Mouse (Mus musculus) stomach, embryonic 15.5 days (tissue): ENCODE results near the gene Cbx7. TPM values are rescaled to one million over a fixed set of nuclear protein-coding genes. Genes with fewer than 3 reads are reported as not detected.
"Not testable (repeated sequence)": the region's sequence is repeated elsewhere in the genome, so short reads cannot be mapped to it uniquely, and the experiment has no call there.

Experiments used
- ATAC-seq: fragments of 200-750 bp; cut with Nextera tagmentation; 2 replicates; pipeline ENCODE4 v1.8.0; 2017; ENCODE audit warnings: low read depth, moderate number of reproducible peaks, moderate TSS enrichment; ENCODE audit not compliant: insufficient read depth, low FRiP score
- H3K27ac ChIP-seq: fragments of 300-500 bp; sonication (generic); 2 replicates; pipeline ENCODE4 v1.5.1; 2015; ENCODE audit warnings: mild to moderate bottlenecking, inconsistent platforms
- H3K27me3 ChIP-seq: fragments of 300-500 bp; sonication (generic); replicated peaks from 2 replicates; pipeline ENCODE4 v1.6.1; 2015; ENCODE audit warnings: inconsistent platforms
- H3K36me3 ChIP-seq: fragments of 300-500 bp; sonication (generic); 2 replicates; pipeline ENCODE4 v1.6.1; 2015; ENCODE audit warnings: inconsistent platforms
- H3K4me1 ChIP-seq: fragments of 300-500 bp; sonication (generic); 2 replicates; pipeline ENCODE4 v1.6.1; 2015; ENCODE audit warnings: inconsistent platforms
- H3K4me2 ChIP-seq: fragments of 300-500 bp; sonication (generic); 2 replicates; pipeline ENCODE4 v1.6.1; 2015; ENCODE audit warnings: mild to moderate bottlenecking, inconsistent platforms
- H3K4me3 ChIP-seq: fragments of 300-500 bp; sonication (generic); replicated peaks from 2 replicates; pipeline ENCODE4 v1.5.1; 2015; ENCODE audit warnings: inconsistent platforms
- H3K9ac ChIP-seq: fragments of 300-500 bp; sonication (generic); 2 replicates; pipeline ENCODE4 v1.6.1; 2015; ENCODE audit warnings: inconsistent platforms
- H3K9me3 ChIP-seq: fragments of 300-500 bp; sonication (generic); 2 replicates; pipeline ENCODE4 v1.6.1; 2016; ENCODE audit warnings: inconsistent platforms
- WGBS: fragments of 180-500 bp; shearing (Covaris S2); methylation state at CpG from one replicate; pipeline ENCODE4 v1.1.7; 2015; 5-methylcytosine and 5-hydroxymethylcytosine counted together
- polyA plus RNA-seq: library from polyadenylated mRNA; unstranded; fragments of >200 nt; fragmentation: Nextera tagmentation; extraction: Ambion mirVana; gene quantifications from 2 replicates; pipeline ENCODE4 v1.2.1, GENCODE M21; 2015

Gene Cbx7
- polyA plus RNA-seq, 1 experiment from 2014 or later, result 4.9 TPM

GRCm38 (mm10) chr15:79899828-79900510 is 71.0 kb downstream of the Cbx7 start:
- no peak for ATAC-seq
- Histone ChIP-seq H3K9me3 (no peaks in the 10 kb centered on the region), H3K4me3 (no peak overlapping the region), H3K27me3 (no peaks in the 10 kb centered on the region), H3K4me1 (no peaks in the 10 kb centered on the region), H3K9ac (no peak overlapping the region), H3K4me2 (no peak overlapping the region), H3K27ac (peak overlapping the region; percentile 66), H3K36me3 (no peaks in the 10 kb centered on the region)
- WGBS, result 76% methylated on average over 6 of the region's 6 CpGs

GRCm38 (mm10) chr15:79898988-79899387 is 71.9 kb downstream of the Cbx7 start:
- Histone ChIP-seq H3K9me3 (no peaks in the 10 kb centered on the region), H3K4me2 (no peak overlapping the region), H3K9ac (no peak overlapping the region), H3K4me3 (no peak overlapping the region), H3K36me3 (no peaks in the 10 kb centered on the region), H3K27me3 (no peaks in the 10 kb centered on the region), H3K27ac (no peak overlapping the region), H3K4me1 (no peaks in the 10 kb centered on the region)
- WGBS, result 77% methylated on average over 5 of the region's 5 CpGs
- no peak for ATAC-seq

- Histone ChIP-seq H3K9ac (no peak overlapping the region), H3K9me3 (no peaks in the 10 kb centered on the region), H3K27me3 (no peaks in the 10 kb centered on the region), H3K4me2 (no peak overlapping the region), H3K36me3 (no peaks in the 10 kb centered on the region), H3K4me1 (0 out of 2 replicates have a peak, but pooled peaks cover 3% of the 10 kb centered on the region), H3K4me3 (no peak overlapping the region), H3K27ac (0 out of 2 replicates have a peak overlapping the region, but pooled peaks have one; percentile 12)
- no peak for ATAC-seq
- 72% methylated on average over 9 of the region's 9 CpGs for WGBS
Observed at GRCm38 (mm10) chr15:79896080-79896725, 74.7 kb downstream of the Cbx7 start.

GRCm38 (mm10) chr15:79895221-79896079 is 75.5 kb downstream of the Cbx7 start:
- 77% methylated on average over 12 of the region's 23 CpGs for WGBS
- H3K36me3 ChIP-seq, H3K9ac ChIP-seq, ATAC-seq, H3K27me3 ChIP-seq, H3K9me3 ChIP-seq, H3K4me3 ChIP-seq, H3K4me1 ChIP-seq: not testable (repeated sequence)
- Histone ChIP-seq H3K27ac (peak overlapping the region; percentile 57; the same call in 1 of the 2 replicates), H3K4me2 (0 out of 2 replicates have a peak overlapping the region, but pooled peaks have one; percentile 2)

DNA sequence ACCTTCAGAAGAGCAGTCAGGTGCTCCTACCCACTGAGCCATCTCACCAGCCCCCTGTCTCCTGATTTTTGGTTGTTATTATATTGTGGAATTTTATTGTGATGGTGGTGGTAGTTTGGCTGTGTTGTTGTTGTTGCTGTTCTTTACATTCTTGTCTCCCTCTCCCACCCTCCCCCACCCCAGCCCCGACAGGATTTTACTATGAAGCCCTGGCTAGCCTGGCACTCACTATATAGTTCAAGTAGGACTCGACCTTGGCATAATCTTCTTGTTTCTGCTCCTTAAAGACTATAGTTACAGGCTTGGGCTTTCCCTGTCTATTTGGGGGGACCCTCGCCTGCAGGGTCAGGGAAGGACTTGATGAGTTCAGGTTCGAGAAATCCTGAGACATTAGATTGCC is 76.6 kb downstream of the Cbx7 start:
- H3K4me2 ChIP-seq, result no peak overlapping the region
- no peaks in the 10 kb centered on the region for H3K36me3 ChIP-seq
- H3K4me1 ChIP-seq, result 0 out of 2 replicates have a peak, but pooled peaks cover 3% of the 10 kb centered on the region
- no peaks in the 10 kb centered on the region for H3K9me3 ChIP-seq
- H3K27me3 ChIP-seq, result no peaks in the 10 kb centered on the region
- WGBS, result 69% methylated on average over 4 of the region's 4 CpGs
- H3K4me3 ChIP-seq, result no peak overlapping the region
- no peak for ATAC-seq
- no peak overlapping the region for H3K27ac ChIP-seq
- no peak overlapping the region for H3K9ac ChIP-seq

GRCm38 (mm10) chr15:79893824-79894123 is 77.1 kb downstream of the Cbx7 start:
- WGBS, result 59% methylated on average over 3 of the region's 3 CpGs
- Histone ChIP-seq H3K4me1 (0 out of 2 replicates have a peak, but pooled peaks cover 3% of the 10 kb centered on the region), H3K36me3 (no peaks in the 10 kb centered on the region), H3K4me3 (no peak overlapping the region), H3K27ac (0 out of 2 replicates have a peak overlapping the region, but pooled peaks have one; percentile 18), H3K9ac (no peak overlapping the region), H3K4me2 (peak overlapping the region; percentile 72), H3K9me3 (no peaks in the 10 kb centered on the region), H3K27me3 (no peaks in the 10 kb centered on the region)
- peak; percentile 36; the same call in 1 of the 2 replicates for ATAC-seq

DNA sequence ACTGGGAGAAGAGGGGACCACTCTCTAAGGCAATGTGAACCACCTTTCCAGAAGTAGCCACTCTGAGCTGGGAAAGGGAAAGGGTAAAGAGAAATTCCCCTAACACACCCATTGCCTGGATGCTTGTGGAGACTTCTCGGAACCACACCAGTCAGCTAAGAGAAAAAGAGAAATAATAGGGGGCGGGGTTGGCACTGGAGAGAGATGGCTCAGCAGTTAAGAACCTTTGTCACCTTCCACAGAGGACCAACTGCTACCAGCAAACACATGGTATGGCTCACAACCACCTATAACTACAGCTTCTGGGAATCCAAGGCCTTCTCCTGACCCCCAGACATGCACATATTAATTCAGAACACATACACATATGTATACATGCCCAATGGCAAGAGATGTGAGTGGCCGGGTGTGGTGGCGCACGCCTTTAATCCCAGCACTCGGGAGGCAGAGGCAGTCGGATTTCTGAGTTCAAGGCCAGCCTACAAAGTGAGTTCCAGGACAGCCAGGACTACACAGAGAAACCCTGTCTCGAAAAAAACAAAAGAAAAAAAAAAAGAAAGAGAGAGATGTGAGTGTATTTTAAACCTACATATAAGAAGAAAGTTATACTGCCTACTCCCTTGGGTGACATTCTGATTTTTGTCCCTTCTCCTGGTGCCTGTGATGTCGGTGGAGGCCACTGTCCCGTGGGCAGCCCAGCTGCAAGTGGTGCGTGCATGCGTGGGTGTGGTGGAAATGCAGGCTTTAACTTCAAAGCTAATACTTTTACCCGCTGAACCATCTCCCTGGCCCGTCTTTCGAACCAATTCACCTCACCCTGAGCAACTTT is 77.7 kb downstream of the Cbx7 start:
- 74% methylated on average over 15 of the region's 15 CpGs for WGBS
- peak overlapping the region; percentile 21; the same call in 1 of the 2 replicates for H3K27ac ChIP-seq
- H3K4me1 ChIP-seq, result 0 out of 2 replicates have a peak, but pooled peaks cover 3% of the 10 kb centered on the region
- H3K9me3 ChIP-seq, result no peaks in the 10 kb centered on the region
- no peaks in the 10 kb centered on the region for H3K27me3 ChIP-seq
- H3K4me2 ChIP-seq, result peak overlapping the region; percentile 72
- ATAC-seq, result no peak
- H3K4me3 ChIP-seq, result peak overlapping the region; percentile 46
- H3K9ac ChIP-seq, result no peak overlapping the region; the same call in 1 of the 2 replicates
- H3K36me3 ChIP-seq, result no peaks in the 10 kb centered on the region

GRCm38 (mm10) chr15:79892213-79892541 is 78.7 kb downstream of the Cbx7 start:
- Histone ChIP-seq H3K27me3 (no peaks in the 10 kb centered on the region), H3K9ac (peak overlapping the region; percentile 29; the same call in 1 of the 2 replicates), H3K4me1 (0 out of 2 replicates have a peak, but pooled peaks cover 3% of the 10 kb centered on the region), H3K9me3 (no peaks in the 10 kb centered on the region), H3K4me2 (peak overlapping the region; percentile 72), H3K4me3 (peak overlapping the region; percentile 46), H3K27ac (peak overlapping the region; percentile 79), H3K36me3 (no peaks in the 10 kb centered on the region)
- WGBS, result 1% methylated on average over 12 of the region's 12 CpGs
- ATAC-seq, result peak; percentile 71

DNA sequence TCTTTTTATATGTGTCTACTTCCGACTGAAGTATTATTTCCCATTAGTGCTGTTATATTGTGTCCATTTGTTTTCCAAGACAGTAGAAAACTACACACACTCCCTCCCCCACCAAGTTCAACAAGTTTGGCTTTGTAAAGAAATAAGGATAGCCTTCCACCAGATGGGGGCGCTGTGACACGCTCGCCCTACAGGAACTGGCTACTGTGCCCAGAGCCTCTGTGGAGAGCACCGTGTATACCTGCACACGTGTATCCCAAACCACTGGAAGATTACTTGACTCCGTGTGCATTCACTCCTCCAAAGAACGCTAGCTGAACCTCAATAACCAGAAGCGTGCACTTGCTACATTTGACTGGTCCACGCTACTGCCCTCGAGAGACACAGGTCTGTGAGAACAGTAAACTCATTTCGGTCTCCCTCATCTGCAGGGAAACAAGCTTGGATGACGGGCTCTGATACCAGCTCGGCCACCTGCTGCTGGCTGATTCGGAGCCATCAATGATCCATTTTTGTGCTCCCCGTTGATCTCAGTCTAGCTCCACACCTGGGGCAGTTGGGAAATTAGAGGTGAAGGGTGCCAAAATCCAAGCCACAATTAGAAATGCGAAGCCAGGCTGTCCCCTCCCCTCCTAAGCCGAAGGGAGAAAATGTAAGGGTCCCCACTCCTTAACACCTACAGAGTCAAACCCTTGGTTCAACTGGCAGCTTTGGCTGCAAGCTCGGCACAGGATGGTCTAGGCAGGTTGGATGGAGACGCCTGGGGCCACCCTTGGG is 79.3 kb downstream of the Cbx7 start, which contains the start of gene Apobec3:
Gene Apobec3, plus strand, starts transcription at position 224 of the 777 bp plus-strand sequence.
- no peaks in the 10 kb centered on the region for H3K27me3 ChIP-seq
- WGBS, result 2% methylated on average over 20 of the region's 20 CpGs
- H3K4me2 ChIP-seq, result peak within 1 kb of the TSS; percentile 72
- H3K36me3 ChIP-seq, result no peaks in the 10 kb centered on the region
- peak within 1 kb of the TSS; percentile 29; the same call in 1 of the 2 replicates for H3K9ac ChIP-seq
- H3K4me3 ChIP-seq, result peak within 1 kb of the TSS; percentile 46
- H3K4me1 ChIP-seq, result 0 out of 2 replicates have a peak, but pooled peaks cover 3% of the 10 kb centered on the region
- peak within 1 kb of the TSS; percentile 79 for H3K27ac ChIP-seq
- H3K9me3 ChIP-seq, result no peaks in the 10 kb centered on the region
- peak; percentile 61 for ATAC-seq

- Histone ChIP-seq H3K4me3 (no peak overlapping the region), H3K4me2 (no peak overlapping the region), H3K36me3 (no peaks in the 10 kb centered on the region), H3K27ac (no peak overlapping the region), H3K27me3 (no peaks in the 10 kb centered on the region), H3K9ac (no peak overlapping the region), H3K4me1 (peaks cover 11% of the 10 kb centered on the region), H3K9me3 (no peaks in the 10 kb centered on the region)
- WGBS, result 72% methylated on average over 5 of the region's 5 CpGs
- no peak for ATAC-seq
Observed at GRCm38 (mm10) chr15:79884820-79885219, 86.1 kb downstream of the Cbx7 start.
